Mouse (Mus musculus): Measurements from ENCODE around the gene Rhbg. TPM values are rescaled to one million over a fixed set of nuclear protein-coding genes. Genes with fewer than 3 reads are reported as not detected.

Gene Rhbg
- total RNA-seq, 2 experiments from 2014 or later = 11.2 to 17.8 TPM

Small RNAs within 50 kb of the gene (microRNA-seq; reads per million reads assigned to microRNA genes)
- gene Gm25641 (ENCODE audit: borderline number of aligned reads in 2 of 2) (0 reads per million in 2 experiments), gene Mir3093 (ENCODE audit: borderline number of aligned reads in 2 of 2) (0 reads per million in 2 experiments), gene Mir9-1 (ENCODE audit: borderline number of aligned reads in 2 of 2) (0 reads per million in 2 experiments)

Other genes with a start within 250 kb of the Rhbg start
- gene Hapln2, start 227.1 kb downstream of the Rhbg start, total RNA-seq (2021) = not detected
- gene Gpatch4, start 211.6 kb downstream of the Rhbg start, total RNA-seq (2021) = 10 to 100 TPM; 15.9 to 18.9 TPM
- gene Naxe, start 196.2 kb downstream of the Rhbg start, total RNA-seq (2021) = 100 to 1,000 TPM; 155 to 159 TPM
- not detected for gene Ttc24, start 176.4 kb downstream of the Rhbg start, total RNA-seq (2021)
- under 1 TPM; 0.64 to 0.80 TPM for gene Iqgap3, start 172.7 kb downstream of the Rhbg start, total RNA-seq (2021)
- gene Mef2d, start 112.3 kb downstream of the Rhbg start, total RNA-seq (2021) = 10 to 100 TPM; 83.3 to 90.7 TPM
- 1 to 10 TPM in 1 of 2 experiments, under 1 TPM in 1; 0.58 to 1.0 TPM for gene Gm38392, start 32.5 kb upstream of the Rhbg start, total RNA-seq (2021)
- gene Tsacc, start 42.3 kb upstream of the Rhbg start, total RNA-seq (2021) = 1 to 10 TPM; 8.1 to 9.6 TPM
- 100 to 1,000 TPM; 343 to 351 TPM for gene Cct3, start 42.4 kb upstream of the Rhbg start, total RNA-seq (2021)
- gene Glmp, start 70.3 kb upstream of the Rhbg start, total RNA-seq (2021) = 100 to 1,000 TPM; 183 to 220 TPM
- 10 to 100 TPM; 10.3 to 37.6 TPM for gene Tmem79, start 81.4 kb upstream of the Rhbg start, total RNA-seq (2021)
- gene Smg5, start 81.6 kb upstream of the Rhbg start, total RNA-seq (2021) = 10 to 100 TPM; 43.3 to 46.0 TPM
- gene Paqr6, start 109.9 kb upstream of the Rhbg start, total RNA-seq (2021) = 1 to 10 TPM; 2.1 to 3.2 TPM
- 1 to 10 TPM in 1 of 2 experiments, not detected in 1; 1.5 TPM for gene Bglap3, start 118.0 kb upstream of the Rhbg start, total RNA-seq (2021)
- under 1 TPM in 1 of 2 experiments, not detected in 1; 0.76 TPM for gene Bglap2, start 124.0 kb upstream of the Rhbg start, total RNA-seq (2021)
- 1 to 10 TPM in 1 of 2 experiments, not detected in 1; 2.7 TPM for gene Bglap, start 129.8 kb upstream of the Rhbg start, total RNA-seq (2021)
- gene Pmf1, start 155.6 kb upstream of the Rhbg start, total RNA-seq (2021) = 10 to 100 TPM; 26.5 to 35.5 TPM
- gene Slc25a44, start 170.4 kb upstream of the Rhbg start, total RNA-seq (2021) = 10 to 100 TPM; 56.0 to 66.6 TPM
- gene Sema4a, start 206.5 kb upstream of the Rhbg start, total RNA-seq (2021) = 10 to 100 TPM; 12.6 to 23.6 TPM

Measured in adrenal gland, adult 18-20 months (tissue).